Mouse (Mus musculus) myocyte (in vitro differentiated cells): ENCODE data around the gene Ccdc36. TPM values are rescaled to one million over a fixed set of nuclear protein-coding genes. Genes with fewer than 3 reads are reported as not detected.

Experiments
- H3K27me3 ChIP-seq: one replicate; pipeline ENCODE4 v1.6.1; 2011; ENCODE audit not compliant: control insufficient read depth, insufficient read depth, insufficient read length
- H3K36me3 ChIP-seq: one replicate; pipeline ENCODE4 v1.6.1; 2011; ENCODE audit not compliant: control insufficient read depth, insufficient read depth
- H3K4me2 ChIP-seq: one replicate; pipeline ENCODE4 v1.6.1; 2011; ENCODE audit warnings: low read depth, control low read depth
- H3K4me3 ChIP-seq: one replicate; pipeline ENCODE4 v1.5.1; 2011; ENCODE audit warnings: mild to moderate bottlenecking, control low read depth, moderate library complexity
- H3K79me2 ChIP-seq: one replicate; pipeline ENCODE4 v1.6.1; 2011; ENCODE audit not compliant: control insufficient read depth, insufficient read depth
- H3ac ChIP-seq: one replicate; pipeline ENCODE4 v1.6.1; 2011; ENCODE audit not compliant: control insufficient read depth, insufficient read length
- CEBPB ChIP-seq: IDR thresholded peaks from 2 replicates; pipeline ENCODE4 v1.6.1; 2011; ENCODE audit warnings: mild to moderate bottlenecking, moderate library complexity; ENCODE audit not compliant: poor library complexity, insufficient read depth, severe bottlenecking
- E2F4 ChIP-seq: IDR thresholded peaks from one replicate; pipeline ENCODE4 v1.6.1; 2011; ENCODE audit warnings: mild to moderate bottlenecking, control low read depth, moderate library complexity; ENCODE audit not compliant: insufficient read depth
- MAX ChIP-seq: IDR thresholded peaks from one replicate; pipeline ENCODE4 v1.6.1; 2011; ENCODE audit warnings: low read depth, mild to moderate bottlenecking, control low read depth
- MYOD1 ChIP-seq, 3 experiments: IDR thresholded peaks; one replicate each; pipeline ENCODE4 v1.6.1; 2011; ENCODE audit warnings: control low read depth in 2 of 3, low read depth in 2 of 3, mild to moderate bottlenecking in 2 of 3, moderate library complexity in 1 of 3; ENCODE audit not compliant: insufficient read length in 2 of 3, control insufficient read depth in 1 of 3
- MYOG ChIP-seq, 3 experiments: IDR thresholded peaks; one replicate each; pipeline ENCODE4 v1.6.1; 2011; ENCODE audit warnings: control low read depth in 2 of 3, low read depth in 2 of 3, mild to moderate bottlenecking in 2 of 3; ENCODE audit not compliant: insufficient read length in 2 of 3, control insufficient read depth in 1 of 3, insufficient read depth in 1 of 3
- POLR2A ChIP-seq: IDR thresholded peaks from one replicate; pipeline ENCODE4 v1.6.1; 2011; ENCODE audit warnings: low read depth, mild to moderate bottlenecking, control low read depth, moderate library complexity; ENCODE audit not compliant: insufficient read length
- POLR2AphosphoS2 ChIP-seq: IDR thresholded peaks from one replicate; pipeline ENCODE4 v1.6.1; 2011; ENCODE audit warnings: low read depth, control low read depth; ENCODE audit not compliant: insufficient read length
- REST ChIP-seq: IDR thresholded peaks from one replicate; pipeline ENCODE4 v1.6.1; 2011; ENCODE audit warnings: mild to moderate bottlenecking, control low read depth, moderate library complexity; ENCODE audit not compliant: insufficient read depth, insufficient read length
- SRF ChIP-seq: IDR thresholded peaks from one replicate; pipeline ENCODE4 v1.6.1; 2011; ENCODE audit warnings: low read depth; ENCODE audit not compliant: control insufficient read depth, insufficient read length
- TCF12 ChIP-seq: IDR thresholded peaks from one replicate; pipeline ENCODE4 v1.6.1; 2011; ENCODE audit warnings: mild to moderate bottlenecking, control low read depth; ENCODE audit not compliant: poor library complexity, insufficient read depth, severe bottlenecking
- TCF3 ChIP-seq: IDR thresholded peaks from one replicate; pipeline ENCODE4 v1.6.1; 2011; ENCODE audit warnings: low read depth, control low read depth; ENCODE audit not compliant: insufficient read length
- USF1 ChIP-seq: IDR thresholded peaks from one replicate; pipeline ENCODE4 v1.6.1; 2011; ENCODE audit warnings: low read depth, mild to moderate bottlenecking, control low read depth, moderate library complexity
- polyA plus RNA-seq: library from polyadenylated mRNA; unstranded; fragments of >200 nt; fragmentation: generic; extraction: Trizol; gene quantifications from one replicate; pipeline ENCODE4 v1.2.1, GENCODE M21; 2012; ENCODE audit warnings: missing spikeins

Ccdc36 gene
- polyA plus RNA-seq, 1 experiment: not detected

DNA sequence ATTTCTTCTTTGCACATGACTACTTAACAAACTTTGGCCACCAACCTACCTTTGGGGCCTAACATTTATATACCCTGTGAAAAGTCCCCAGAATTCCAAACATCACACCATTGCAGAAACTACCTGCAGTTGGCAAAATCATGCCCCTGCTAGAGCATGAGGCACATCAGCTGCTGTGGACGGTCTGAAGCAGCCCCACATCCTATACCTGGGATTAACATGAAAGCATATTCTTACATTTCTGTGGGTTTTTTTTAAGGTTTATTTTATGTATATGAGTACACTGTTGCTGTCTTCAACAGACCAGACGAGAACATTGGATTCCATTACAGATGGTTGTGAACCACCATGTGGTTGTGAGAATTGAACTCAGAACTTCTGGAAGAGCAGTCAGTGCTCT, 37.9 kb upstream of the Ccdc36 start:
- Histone ChIP-seq H3K4me2 (no peak overlapping the region), H3K79me2 (peaks cover 20% of the 10 kb centered on the region), H3K27me3 (no peaks in the 10 kb centered on the region), H3K4me3 (no peak overlapping the region), H3ac (no peak overlapping the region), H3K36me3 (no peaks in the 10 kb centered on the region)
- TF ChIP-seq REST: no peak
- no peak for TF ChIP-seq CEBPB
- no peak for TF ChIP-seq MYOD1 (IDR thresholded peaks at IDR 0.05; ENCODE audit: control insufficient read depth in 1 of 3, insufficient read length in 2 of 3, low read depth in 2 of 3)
- no peak for TF ChIP-seq MYOG (IDR thresholded peaks at IDR 0.05; ENCODE audit: control insufficient read depth in 1 of 3, insufficient read depth in 1 of 3, insufficient read length in 2 of 3, low read depth in 2 of 3)
- no peak for TF ChIP-seq E2F4
- TF ChIP-seq USF1: no peak
- TF ChIP-seq MAX: no peak
- TF ChIP-seq POLR2A: no peak
- TF ChIP-seq TCF3: no peak
- TF ChIP-seq POLR2AphosphoS2: no peak
- TF ChIP-seq TCF12: no peak
- TF ChIP-seq SRF: no peak

- Histone ChIP-seq H3K4me3 (no peak overlapping the region), H3K4me2 (no peak overlapping the region), H3K36me3 (no peaks in the 10 kb centered on the region), H3K79me2 (peaks cover 26% of the 10 kb centered on the region), H3K27me3 (no peaks in the 10 kb centered on the region), H3ac (no peak overlapping the region)
- TF ChIP-seq MYOD1 (IDR thresholded peaks at IDR 0.05; ENCODE audit: control insufficient read depth in 1 of 3, insufficient read length in 2 of 3, low read depth in 2 of 3) (no peak), REST (no peak), TCF12 (no peak), SRF (no peak)
Observed at GRCm38 (mm10) chr9:108463713-108464112, 35.4 kb upstream of the Ccdc36 start.

- Histone ChIP-seq H3K27me3 (no peaks in the 10 kb centered on the region), H3K79me2 (peaks cover 26% of the 10 kb centered on the region), H3K4me2 (peak overlapping the region; percentile 97), H3K36me3 (no peaks in the 10 kb centered on the region), H3ac (no peak overlapping the region), H3K4me3 (peak overlapping the region; percentile 77)
- no peak for TF ChIP-seq USF1
- TF ChIP-seq MYOD1 (IDR thresholded peaks at IDR 0.05; ENCODE audit: control insufficient read depth in 1 of 3, insufficient read length in 2 of 3, low read depth in 2 of 3): no peak
- TF ChIP-seq POLR2A: no peak
- TF ChIP-seq SRF: no peak
- no peak for TF ChIP-seq MAX
- TF ChIP-seq REST: no peak
- no peak for TF ChIP-seq CEBPB
- no peak for TF ChIP-seq POLR2AphosphoS2
- no peak for TF ChIP-seq TCF12
- TF ChIP-seq E2F4: no peak
- TF ChIP-seq TCF3: no peak
- no peak for TF ChIP-seq MYOG (IDR thresholded peaks at IDR 0.05; ENCODE audit: control insufficient read depth in 1 of 3, insufficient read depth in 1 of 3, insufficient read length in 2 of 3, low read depth in 2 of 3)
Observed at GRCm38 (mm10) chr9:108462192-108462591, 33.9 kb upstream of the Ccdc36 start.

DNA sequence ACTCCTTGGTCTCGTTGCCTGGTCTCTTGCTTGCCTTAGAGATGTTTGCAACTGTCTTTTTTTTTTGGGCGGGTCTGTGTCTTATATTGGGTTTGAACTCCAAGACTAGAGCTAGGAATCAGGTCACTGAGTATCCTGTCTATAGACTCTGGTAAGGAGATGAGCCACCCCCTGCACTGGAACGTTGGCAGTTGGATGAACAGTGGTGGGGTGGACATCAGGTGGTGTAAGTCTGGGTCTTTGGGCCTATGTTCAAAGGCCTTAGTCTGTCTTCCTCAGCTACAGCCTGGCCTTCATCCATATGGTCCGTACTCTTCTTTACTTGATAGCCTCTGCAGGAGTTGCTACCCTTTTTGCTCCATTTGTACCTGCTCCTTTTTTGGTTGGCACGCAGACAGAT, 33.4 kb upstream of the Ccdc36 start:
- Histone ChIP-seq H3K27me3 (no peaks in the 10 kb centered on the region), H3K36me3 (no peaks in the 10 kb centered on the region), H3K4me2 (peak overlapping the region; percentile 97), H3K79me2 (peaks cover 26% of the 10 kb centered on the region), H3K4me3 (peak overlapping the region; percentile 77), H3ac (no peak overlapping the region)
- TF ChIP-seq E2F4: no peak
- TF ChIP-seq TCF12: no peak
- no peak for TF ChIP-seq MYOD1 (IDR thresholded peaks at IDR 0.05; ENCODE audit: control insufficient read depth in 1 of 3, insufficient read length in 2 of 3, low read depth in 2 of 3)
- TF ChIP-seq MYOG (IDR thresholded peaks at IDR 0.05; ENCODE audit: control insufficient read depth in 1 of 3, insufficient read depth in 1 of 3, insufficient read length in 2 of 3, low read depth in 2 of 3): no peak
- no peak for TF ChIP-seq SRF
- no peak for TF ChIP-seq POLR2A
- TF ChIP-seq REST: no peak
- TF ChIP-seq MAX: no peak
- TF ChIP-seq CEBPB: no peak
- TF ChIP-seq USF1: no peak
- no peak for TF ChIP-seq TCF3
- TF ChIP-seq POLR2AphosphoS2: no peak

GRCm38 (mm10) chr9:108461181-108461631, 32.9 kb upstream of the Ccdc36 start, which contains the start of gene Klhdc8b:
Klhdc8b (minus strand) TSS chr9:108461581.
- Histone ChIP-seq H3K36me3 (no peaks in the 10 kb centered on the region), H3K27me3 (no peaks in the 10 kb centered on the region), H3K4me2 (peak within 1 kb of the TSS; percentile 97), H3ac (peak within 1 kb of the TSS; percentile 88), H3K4me3 (peak within 1 kb of the TSS; percentile 77), H3K79me2 (peaks cover 26% of the 10 kb centered on the region)
- TF ChIP-seq CEBPB: no peak
